Mouse (Mus musculus) ovary, postnatal 10 days (tissue): ENCODE data around the gene Ctcf.
A peak's percentile ranks its signal among the peaks of the same experiment; 100 is the strongest.

Experiments
- DNase-seq: peaks from one replicate; pipeline ENCODE4 v3.0.0; 2022; ENCODE audit warnings: low spot score

The Ctcf gene

DNA sequence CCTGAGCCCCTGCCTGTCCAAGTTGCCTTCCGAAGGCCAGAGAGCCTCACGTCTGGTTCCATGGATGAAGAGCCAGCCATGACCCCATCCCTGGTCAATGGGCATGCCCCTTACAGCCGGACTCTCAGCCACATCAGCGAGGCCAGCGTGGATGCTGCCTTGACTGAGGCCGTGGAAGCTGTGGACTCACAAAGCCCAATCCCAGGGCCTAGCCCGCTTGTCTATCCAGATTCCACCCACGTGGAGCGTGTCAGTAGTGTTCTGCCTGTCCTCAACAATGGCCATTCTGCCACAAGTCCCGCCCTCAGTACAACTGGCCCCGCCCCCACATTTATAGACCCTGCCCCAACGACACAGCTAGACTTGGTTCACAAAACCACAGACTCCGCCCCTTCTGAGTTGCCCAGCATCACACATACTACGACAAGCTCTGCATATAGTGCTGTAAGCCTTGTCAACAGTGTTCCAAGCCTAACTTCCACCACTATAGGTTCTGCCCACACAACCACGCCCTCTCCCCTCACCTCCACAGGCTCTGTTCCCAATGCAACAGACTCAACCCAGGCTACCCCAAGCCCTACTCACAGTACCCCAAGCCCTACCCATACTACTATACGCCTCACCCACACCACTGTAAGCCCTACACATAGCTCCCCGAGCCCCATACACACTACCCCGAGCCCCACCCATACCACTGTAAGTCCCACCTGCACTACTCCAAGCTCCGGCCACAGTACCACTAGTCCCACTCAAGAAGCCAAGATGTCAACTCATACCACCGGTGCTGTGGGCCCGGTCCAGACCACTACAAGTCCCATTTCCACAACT lies 18.7 kb upstream of the Ctcf start:
- no peak for DNase-seq

GRCm38 (mm10) chr8:105618279-105618634 lies 18.1 kb upstream of the Ctcf start:
- DNase-seq: no peak

DNA sequence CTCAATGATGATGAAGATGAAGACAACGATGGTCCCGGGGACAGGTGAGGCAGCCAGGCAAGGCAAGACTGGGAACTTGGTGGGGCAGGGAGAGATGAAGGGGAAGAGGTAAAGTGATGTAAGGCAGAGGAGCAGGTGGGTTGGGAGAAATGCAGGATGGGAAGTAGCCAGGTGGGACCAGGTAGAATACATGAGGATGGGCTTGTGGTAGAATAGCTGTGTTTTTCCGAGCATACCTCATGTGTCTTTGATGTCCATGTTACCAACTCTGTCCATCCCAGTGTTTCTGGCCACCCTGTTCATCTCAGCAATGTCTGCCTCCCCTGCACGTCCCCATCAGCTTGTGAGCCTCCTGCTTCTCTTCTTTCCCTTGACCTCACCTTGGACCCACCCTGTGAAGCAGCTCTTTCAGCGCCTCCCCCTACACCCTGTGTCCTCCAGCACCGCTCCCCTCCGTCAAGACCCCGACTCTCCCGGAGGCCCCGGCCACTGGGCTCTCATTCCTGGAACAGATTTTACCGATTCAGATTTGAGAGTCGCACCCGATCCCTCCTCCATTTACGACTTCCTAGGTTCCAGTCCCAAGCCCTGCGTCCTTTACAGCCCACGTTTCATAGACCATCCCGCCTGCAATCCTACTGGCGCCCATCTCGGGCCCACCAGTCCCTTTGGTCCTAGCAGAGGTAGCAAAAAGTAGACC lies 17.3 kb upstream of the Ctcf start:
- no peak for DNase-seq

- no peak for DNase-seq
These were observed 16.2 kb upstream of the Ctcf start for GRCm38 (mm10) chr8:105620211-105620610.

DNA sequence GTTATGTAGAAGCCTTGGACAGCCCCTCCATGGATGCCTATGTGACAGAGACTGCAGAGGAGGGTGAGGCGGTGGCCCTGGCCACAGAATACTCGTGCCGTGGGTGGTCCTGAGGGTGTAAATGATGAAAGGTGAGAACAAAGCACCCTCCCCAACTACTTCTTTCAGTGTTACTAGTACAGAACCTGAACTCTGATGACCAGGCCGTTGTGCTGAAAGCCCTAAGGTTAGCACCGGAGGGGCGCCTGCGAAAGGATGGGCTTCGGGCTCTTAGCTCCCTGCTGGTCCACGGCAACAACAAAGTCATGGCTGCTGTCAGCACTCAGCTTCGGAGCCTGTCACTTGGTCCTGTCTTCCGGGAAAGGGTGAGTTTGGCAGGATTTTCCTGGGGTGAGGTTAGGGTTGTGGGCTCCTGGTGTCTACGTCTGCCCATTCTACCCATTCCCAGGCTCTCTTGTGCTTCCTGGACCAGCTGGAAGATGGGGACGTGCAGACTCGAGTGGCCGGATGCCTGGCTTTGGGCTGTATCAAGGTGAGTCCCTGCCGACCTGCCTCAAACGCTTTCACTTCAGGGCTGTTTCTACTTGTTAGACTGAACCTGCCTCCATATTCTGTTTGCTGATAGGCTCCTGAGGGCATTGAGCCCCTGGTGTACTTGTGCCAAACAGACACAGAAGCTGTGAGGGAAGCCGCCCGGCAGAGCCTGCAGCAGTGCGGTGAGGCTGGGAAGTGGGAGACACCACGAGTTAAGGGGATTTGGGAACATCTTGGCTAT lies 15.2 kb upstream of the Ctcf start:
- DNase-seq: no peak

DNA sequence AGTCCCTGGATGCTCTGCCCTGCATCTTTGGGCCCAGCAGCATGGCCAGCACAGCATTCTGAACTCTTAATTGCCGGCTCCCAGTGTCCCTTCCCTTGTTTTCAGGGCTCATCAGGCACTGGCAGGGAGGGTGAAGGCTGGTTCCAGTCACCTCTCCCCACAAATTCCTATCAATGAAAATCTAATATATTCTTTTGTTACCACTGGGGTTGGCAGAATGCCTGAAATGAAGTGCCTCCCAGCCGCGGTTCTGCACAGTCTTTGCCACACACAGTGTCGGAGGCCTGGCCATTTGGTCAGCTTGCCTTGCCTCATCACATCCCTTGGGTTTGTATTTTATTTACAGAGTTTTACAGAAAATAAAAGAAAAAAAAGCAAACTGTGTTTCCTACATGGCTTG lies 14.5 kb upstream of the Ctcf start:
- DNase-seq: no peak

DNA sequence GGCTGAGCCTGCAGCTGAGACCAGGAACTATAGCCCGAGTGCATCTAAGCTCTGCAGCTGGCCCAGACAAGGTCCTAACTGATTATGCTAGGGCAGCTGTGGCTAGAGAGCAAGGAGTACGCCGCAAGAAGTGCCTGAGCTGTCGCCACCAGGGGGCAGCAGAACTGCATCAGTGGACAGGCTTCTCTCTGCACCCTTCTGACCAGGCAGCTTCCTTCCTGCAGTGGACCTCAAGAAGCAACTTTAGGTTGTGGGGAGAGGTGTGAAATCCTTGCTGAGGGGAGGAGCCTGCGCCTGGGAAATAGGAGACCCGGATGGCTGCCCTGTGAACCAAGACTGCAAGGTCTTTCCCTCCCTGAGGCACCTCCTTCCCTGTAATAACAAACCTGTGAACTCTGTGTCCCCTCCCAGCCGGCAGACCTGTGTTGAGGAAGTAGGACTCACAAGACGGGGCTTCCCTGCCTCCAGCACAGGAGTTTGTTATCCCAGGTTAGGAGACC lies 13.9 kb upstream of the Ctcf start:
- DNase-seq: peak; percentile 92

- DNase-seq: no peak
These were observed 13.2 kb upstream of the Ctcf start for GRCm38 (mm10) chr8:105623118-105623517.

DNA sequence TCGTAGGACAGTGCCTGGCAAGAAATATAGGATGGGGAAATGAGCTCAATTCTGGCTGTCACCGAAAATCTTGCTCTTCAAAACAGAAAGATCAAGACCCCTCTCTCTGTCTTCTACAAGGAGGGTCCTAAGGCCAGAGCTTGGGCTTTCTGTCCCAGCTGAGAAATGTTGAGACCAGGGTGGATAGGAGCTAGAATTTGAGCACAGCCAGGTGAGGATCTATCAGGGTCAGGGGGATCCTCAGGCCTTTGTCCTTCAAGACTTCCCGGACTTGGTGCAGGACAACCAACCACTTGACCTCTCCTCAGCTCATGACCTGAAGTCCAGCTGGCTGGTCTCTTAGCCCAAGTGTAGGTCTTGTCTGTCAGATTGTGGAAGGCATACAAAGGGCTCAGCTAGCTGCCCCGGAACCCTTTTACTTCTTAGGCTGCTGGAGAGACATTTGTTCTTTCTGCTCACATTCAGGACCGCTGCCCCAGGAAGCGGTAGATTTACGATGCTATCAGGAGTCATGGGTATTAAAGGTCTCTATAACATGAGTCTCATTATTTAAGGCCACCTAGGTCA lies 12.6 kb upstream of the Ctcf start:
- no peak for DNase-seq

GRCm38 (mm10) chr8:105624401-105624800 lies 12.0 kb upstream of the Ctcf start:
- DNase-seq: no peak

DNA sequence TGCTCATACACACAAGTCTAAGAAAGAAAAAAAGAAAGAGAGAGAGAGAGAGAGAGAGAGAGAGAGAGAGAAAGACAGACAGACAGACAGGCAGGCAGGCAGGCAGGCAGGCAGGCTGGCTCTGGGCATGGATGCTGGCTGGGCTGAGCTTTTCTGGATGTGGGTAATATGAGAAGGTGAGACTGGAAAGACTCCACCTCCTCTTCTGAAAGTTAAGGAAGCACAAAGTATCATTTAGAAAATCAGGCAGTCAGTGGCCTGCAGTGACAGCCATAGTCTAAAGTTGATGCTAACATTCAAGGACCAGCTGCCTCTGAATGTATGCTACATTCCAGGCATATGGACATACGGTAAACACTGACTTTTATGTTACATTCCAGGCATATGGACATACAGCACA lies 11.5 kb upstream of the Ctcf start:
- DNase-seq: no peak

GRCm38 (mm10) chr8:105626086-105626485 lies 10.3 kb upstream of the Ctcf start:
- no peak for DNase-seq

DNA sequence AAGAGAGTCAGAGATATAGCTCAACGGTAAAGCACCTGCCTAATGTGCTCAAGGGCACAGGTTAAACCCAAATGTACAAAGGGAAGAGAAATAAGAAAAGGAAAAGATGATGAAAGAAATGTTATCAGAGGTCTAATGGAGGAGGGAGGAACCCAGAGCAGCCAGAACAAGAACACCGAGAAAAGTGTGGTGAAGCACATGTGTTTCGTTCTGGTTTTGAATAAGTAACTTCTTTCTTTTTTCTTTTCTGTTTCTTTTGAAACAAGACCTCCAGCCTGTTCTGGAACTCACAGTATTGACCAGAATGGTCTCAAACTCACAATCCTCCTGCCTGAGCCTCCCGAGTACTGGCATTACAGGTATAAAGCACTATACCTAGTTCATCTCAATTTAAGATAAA lies 7.0 kb upstream of the Ctcf start:
- DNase-seq: no peak

- no peak for DNase-seq
These were observed 1.5 kb upstream of the Ctcf start for GRCm38 (mm10) chr8:105634771-105635458.

GRCm38 (mm10) chr8:105635481-105635880 lies 887 bp upstream of the Ctcf start:
- no peak for DNase-seq

- peak; percentile 62 for DNase-seq
These were observed 669 bp downstream of the Ctcf start, which contains the start of gene Agrp for GRCm38 (mm10) chr8:105636963-105637510. Agrp (minus strand) TSS chr8:105637393.

GRCm38 (mm10) chr8:105637601-105638041 lies 1.3 kb downstream of the Ctcf start:
- no peak for DNase-seq

- no peak for DNase-seq
These were observed 2.1 kb downstream of the Ctcf start for GRCm38 (mm10) chr8:105638510-105638909.

- no peak for DNase-seq
These were observed 3.5 kb downstream of the Ctcf start for GRCm38 (mm10) chr8:105639835-105640234.

GRCm38 (mm10) chr8:105640511-105640910 lies 4.1 kb downstream of the Ctcf start:
- no peak for DNase-seq

DNA sequence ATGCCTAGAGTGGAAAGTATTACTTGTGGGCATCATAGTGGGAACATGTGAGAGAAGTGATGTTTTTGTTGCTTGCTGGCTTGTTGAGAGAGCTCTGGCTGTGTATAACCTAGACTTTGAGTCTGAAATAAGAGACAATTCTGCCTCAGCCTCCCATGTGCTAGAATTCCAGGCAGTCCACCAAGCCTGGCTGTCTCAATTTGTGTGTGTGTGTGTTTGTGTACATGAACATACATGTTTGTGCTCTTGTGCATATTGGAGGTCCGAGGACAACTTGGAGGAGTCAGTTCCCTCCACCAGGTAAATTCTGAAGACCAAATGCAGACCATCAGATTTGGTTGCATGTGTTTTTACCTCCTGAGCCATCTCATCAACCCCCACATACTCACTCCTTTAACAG lies 8.8 kb downstream of the Ctcf start:
- no peak for DNase-seq
